Mouse (Mus musculus): ENCODE results near the gene Olfr17.
"Not testable (repeated sequence)": the region's sequence is repeated elsewhere in the genome, so short reads cannot be mapped to it uniquely, and the experiment has no call there.

The Olfr17 gene

DNA sequence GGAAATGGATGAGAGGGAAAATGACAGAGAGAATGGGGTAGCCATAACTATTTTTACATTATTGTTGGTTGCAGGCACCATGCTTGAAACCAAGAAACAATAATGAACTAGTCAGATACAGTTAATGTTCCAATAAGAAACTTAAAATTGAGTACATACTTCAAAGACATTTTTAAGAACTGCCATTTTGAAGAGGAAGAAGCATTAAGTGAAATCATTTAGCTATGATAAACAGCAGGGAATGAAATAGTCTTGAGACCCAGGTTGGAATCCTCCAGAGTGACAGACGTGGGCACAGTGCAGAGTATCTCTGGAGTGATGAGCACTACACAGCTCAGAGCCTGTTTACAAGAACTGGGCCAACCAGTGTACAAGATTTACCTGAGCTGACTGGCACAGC, at the start of gene Olfr17:
Olfr17 (plus strand) TSS at position 301 of the 400 bp plus-strand sequence.
- no peak for DNase-seq (ENCODE audit: low spot score)

DNA sequence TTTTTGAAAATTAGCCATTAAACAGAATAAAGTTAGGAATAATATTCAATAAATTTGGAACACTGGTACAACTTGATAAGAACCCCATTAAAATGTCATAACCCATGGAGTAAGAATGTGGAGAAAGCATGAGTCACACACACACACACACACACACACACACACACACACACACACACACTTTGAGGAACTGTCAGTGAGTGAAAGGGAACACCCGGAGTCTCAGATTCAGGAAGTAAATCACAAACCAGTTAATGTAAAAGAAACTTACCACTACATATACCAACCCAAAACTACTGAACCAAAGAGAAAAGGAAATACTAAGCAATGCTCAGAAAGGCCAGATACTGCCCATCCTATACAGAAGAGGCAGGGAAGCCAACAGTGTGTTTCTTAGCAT, 48.6 kb upstream of the Olfr17 start:
- DNase-seq (ENCODE audit: low spot score): no peak

DNA sequence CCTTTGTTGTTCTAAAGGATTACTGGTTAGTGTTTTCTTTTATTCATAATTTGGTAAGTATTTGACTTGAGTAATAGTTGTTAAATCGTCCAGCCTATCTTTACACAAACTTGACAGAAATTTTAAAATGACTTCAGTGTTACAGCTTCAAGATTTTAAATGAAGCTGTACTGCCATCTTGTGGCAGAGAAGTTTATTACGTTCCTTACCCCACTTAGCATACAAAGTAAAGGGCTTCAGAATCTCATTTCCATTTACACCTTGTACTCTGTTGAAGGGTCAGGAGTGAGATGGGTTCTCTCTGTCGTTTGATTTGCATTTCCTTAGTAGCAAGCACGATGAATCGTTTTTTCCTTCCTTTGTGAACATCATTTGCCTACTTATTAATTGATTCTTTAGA, 47.2 kb upstream of the Olfr17 start:
- peak; percentile 63 for DNase-seq (ENCODE audit: low spot score)

DNA sequence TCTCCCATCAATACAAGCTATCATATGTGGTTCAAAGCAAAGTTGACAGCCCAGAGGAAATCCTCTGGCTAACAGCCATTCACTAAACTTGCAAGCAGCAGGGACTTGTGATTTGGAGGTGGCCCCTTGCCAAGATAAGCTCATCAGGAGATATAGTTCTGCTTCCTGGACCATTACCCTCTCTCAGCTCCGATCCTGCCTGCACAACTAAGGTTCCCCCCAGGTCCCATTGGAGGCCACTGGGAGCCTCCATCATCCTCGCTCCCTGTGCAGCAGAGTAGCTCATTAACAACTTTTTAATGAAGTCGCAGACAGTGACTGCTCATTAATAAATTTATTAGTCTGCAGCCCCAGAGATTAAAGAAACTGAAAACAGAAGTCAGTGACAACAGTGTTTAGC, 45.4 kb upstream of the Olfr17 start:
- no peak for DNase-seq (ENCODE audit: low spot score)

DNA sequence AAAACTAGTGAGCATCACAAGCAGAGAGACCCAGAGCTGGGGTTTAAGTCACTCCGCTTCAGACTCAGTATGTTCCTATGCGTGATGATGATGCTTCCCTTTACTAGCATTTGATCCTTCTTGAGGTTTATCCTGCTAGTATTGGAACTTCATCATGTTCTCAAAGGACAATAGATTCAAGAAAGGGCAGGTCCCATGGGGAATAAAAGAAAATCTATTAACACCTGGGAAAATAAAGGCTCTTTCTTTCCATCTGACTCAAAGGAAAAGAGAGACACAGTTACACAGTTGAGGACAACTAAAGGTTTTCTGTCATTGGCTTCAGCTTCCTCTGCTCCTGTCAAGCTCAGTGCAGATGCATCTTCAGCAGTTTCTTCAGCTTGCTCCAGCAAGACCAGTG, 22.3 kb upstream of the Olfr17 start, which contains the start of gene Olfr714:
Olfr714 (plus strand) TSS at position 301 of the 400 bp plus-strand sequence.
- no peak for DNase-seq (ENCODE audit: low spot score)

DNA sequence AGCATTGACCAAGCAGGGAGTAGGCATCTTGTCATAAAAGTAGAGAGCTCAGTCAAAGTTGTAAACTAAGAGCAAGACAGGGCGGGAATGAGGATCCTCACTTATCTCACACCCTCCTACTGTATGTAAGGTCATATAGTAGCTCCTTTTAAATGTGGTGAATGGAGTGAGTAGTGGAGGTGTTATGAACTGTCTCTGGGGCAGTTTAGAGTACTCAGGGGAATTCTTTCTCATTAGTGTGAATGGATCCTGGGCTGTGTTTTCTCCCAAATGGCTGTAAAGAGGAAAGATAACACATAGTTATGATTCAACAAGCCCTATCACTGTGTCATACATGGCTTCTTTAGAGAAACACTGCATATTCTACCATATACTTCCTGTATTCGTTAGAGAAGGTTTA, 17.2 kb downstream of the Olfr17 start, which contains the start of gene Olfr715b:
Olfr715b (minus strand) TSS at position 101 of the 400 bp plus-strand sequence.
- not testable (repeated sequence) for DNase-seq (ENCODE audit: low spot score)

DNA sequence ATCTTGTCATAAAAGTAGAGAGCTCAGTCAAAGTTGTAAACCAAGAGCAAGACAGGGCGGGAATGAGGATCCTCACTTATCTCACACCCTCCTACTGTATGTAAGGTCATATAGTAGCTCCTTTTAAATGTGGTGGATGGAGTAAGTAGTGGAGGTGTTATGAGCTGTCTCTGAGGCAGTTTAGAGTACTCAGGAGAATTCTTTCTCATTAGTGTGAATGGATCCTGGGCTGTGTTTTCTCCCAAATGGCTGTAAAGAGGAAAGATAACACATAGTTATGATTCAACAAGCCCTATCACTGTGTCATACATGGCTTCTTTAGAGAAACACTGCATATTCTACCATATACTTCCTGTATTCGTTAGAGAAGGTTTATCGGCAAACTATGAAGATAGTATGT, 38.0 kb downstream of the Olfr17 start, which contains the start of gene Olfr715:
Olfr715 (minus strand) TSS at position 101 of the 400 bp plus-strand sequence.
- DNase-seq (ENCODE audit: low spot score): not testable (repeated sequence)

DNA sequence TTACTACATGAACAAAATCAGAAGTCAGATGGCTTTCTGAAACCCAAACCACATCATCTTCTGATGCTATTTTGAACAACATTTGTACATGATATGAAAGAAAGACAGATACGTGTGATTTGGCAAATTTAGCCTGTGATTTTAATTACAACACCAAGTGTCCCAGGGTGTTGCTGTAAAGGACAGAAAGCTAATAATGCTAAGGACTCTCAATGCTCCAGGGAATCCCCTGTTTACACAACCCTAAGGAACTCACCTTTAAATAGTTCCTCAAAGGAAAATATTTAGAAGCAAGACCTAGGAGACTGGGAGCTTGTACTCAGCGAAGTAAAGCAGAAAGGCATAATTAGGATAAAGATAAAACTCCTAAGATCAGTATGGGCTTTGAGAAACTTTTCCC, 45.0 kb downstream of the Olfr17 start, which contains the start of gene Olfr716:
Olfr716 (plus strand) TSS at position 301 of the 400 bp plus-strand sequence.
- DNase-seq (ENCODE audit: low spot score): not testable (repeated sequence)
